Mouse (Mus musculus) CH12.LX (cell line): ENCODE data around the gene Ncoa3. TPM values are rescaled to one million over a fixed set of nuclear protein-coding genes. Genes with fewer than 3 reads are reported as not detected.

Source experiments
- DNase-seq: peaks from one replicate; pipeline ENCODE4 v3.0.0-alpha.2; 2013; ENCODE audit errors: extremely low read depth
- H3K27ac ChIP-seq: 2 replicates; pipeline ENCODE4 v1.5.1; 2012; ENCODE audit warnings: low read depth, mild to moderate bottlenecking, control low read depth, moderate library complexity; ENCODE audit not compliant: insufficient read depth
- H3K27me3 ChIP-seq: replicated peaks from 2 replicates; pipeline ENCODE3; 2012; ENCODE audit warnings: inconsistent platforms
- H3K36me3 ChIP-seq, 2 experiments: replicated peaks in 1 of 2; 2 replicates each; pipeline versions ENCODE3 to v1.6.1; 2012; ENCODE audit warnings: inconsistent platforms in 1 of 2, low read length in 1 of 2, mild to moderate bottlenecking in 1 of 2, mixed read lengths in 1 of 2, moderate library complexity in 1 of 2; ENCODE audit not compliant: control insufficient read depth in 1 of 2, insufficient read depth in 1 of 2
- H3K4me1 ChIP-seq, 2 experiments: 2 replicates each; pipeline ENCODE4 v1.6.1; 2012; ENCODE audit warnings: inconsistent platforms in 1 of 2, moderate library complexity in 1 of 2; ENCODE audit not compliant: insufficient read depth in 2 of 2, control insufficient read depth in 1 of 2
- H3K4me2 ChIP-seq: 2 replicates; pipeline ENCODE4 v1.6.1; 2012; ENCODE audit warnings: low read depth, mild to moderate bottlenecking, control low read depth; ENCODE audit not compliant: poor library complexity, insufficient read depth, severe bottlenecking
- H3K4me3 ChIP-seq, 3 experiments: fragments of 150-350 bp in 1 of 3; sonication (generic) in 1 of 3; replicated peaks in 1 of 3; 2 replicates each; pipeline versions ENCODE3 to v1.5.1; 2011 to 2012; ENCODE audit warnings: low read depth in 2 of 3, low read length in 2 of 3, mild to moderate bottlenecking in 2 of 3, moderate library complexity in 2 of 3, control low read depth in 1 of 3, improper control_type of control experiment in 1 of 3, inconsistent platforms in 1 of 3, mixed read lengths in 1 of 3; ENCODE audit not compliant: poor library complexity in 1 of 3
- H3K79me2 ChIP-seq: replicated peaks from 2 replicates; pipeline ENCODE4 v1.6.1; 2012; ENCODE audit warnings: mild to moderate bottlenecking, moderate library complexity; ENCODE audit not compliant: control insufficient read depth, poor library complexity, insufficient read depth, severe bottlenecking; ENCODE audit errors: extremely low read depth
- H3K9ac ChIP-seq: 2 replicates; pipeline ENCODE4 v1.6.1; 2012; ENCODE audit warnings: low read depth, mild to moderate bottlenecking, control low read depth, moderate library complexity; ENCODE audit not compliant: insufficient read depth
- H3K9me3 ChIP-seq: replicated peaks from 2 replicates; pipeline ENCODE3; 2012; ENCODE audit warnings: low read length, inconsistent platforms, mixed read lengths
- CHD2 ChIP-seq: IDR thresholded peaks from 2 replicates; pipeline ENCODE4 v1.6.1; 2011; ENCODE audit warnings: low read length, improper control_type of control experiment
- E2F4 ChIP-seq: IDR thresholded peaks from 2 replicates; pipeline ENCODE4 v1.6.1; 2011; ENCODE audit warnings: low read depth, low read length, improper control_type of control experiment; ENCODE audit not compliant: insufficient replicate concordance
- ELF1 ChIP-seq: IDR thresholded peaks from 2 replicates; pipeline ENCODE4 v1.6.1; 2014; ENCODE audit warnings: low read depth, mild to moderate bottlenecking, inconsistent platforms, low read length, improper control_type of control experiment
- IRF4 ChIP-seq: IDR thresholded peaks from 2 replicates; pipeline ENCODE4 v1.6.1; 2014; ENCODE audit warnings: low read depth, mild to moderate bottlenecking, inconsistent platforms, low read length, improper control_type of control experiment
- JUN ChIP-seq: IDR thresholded peaks from 2 replicates; pipeline ENCODE4 v1.6.1; 2011; ENCODE audit warnings: low read depth, mild to moderate bottlenecking, low read length, improper control_type of control experiment, moderate library complexity; ENCODE audit not compliant: insufficient read depth
- JUND ChIP-seq: conservative IDR thresholded peaks from 2 replicates; pipeline ENCODE4 v1.6.1; 2011; ENCODE audit warnings: low read depth, low read length, improper control_type of control experiment
- MAFK ChIP-seq: IDR thresholded peaks from 2 replicates; pipeline ENCODE4 v1.6.1; 2011; ENCODE audit warnings: low read length, improper control_type of control experiment; ENCODE audit not compliant: insufficient replicate concordance
- MAZ ChIP-seq: IDR thresholded peaks from 2 replicates; pipeline ENCODE4 v1.6.1; 2012; ENCODE audit warnings: low read depth, mild to moderate bottlenecking, inconsistent platforms, low read length, improper control_type of control experiment, moderate library complexity
- MEF2A ChIP-seq: IDR thresholded peaks from 2 replicates; pipeline ENCODE4 v1.6.1; 2014; ENCODE audit warnings: low read depth, mild to moderate bottlenecking, inconsistent platforms, low read length, improper control_type of control experiment, borderline replicate concordance
- MXI1 ChIP-seq: IDR thresholded peaks from 2 replicates; pipeline ENCODE4 v1.6.1; 2011; ENCODE audit warnings: mild to moderate bottlenecking, low read depth, low read length, improper control_type of control experiment
- MYC ChIP-seq: IDR thresholded peaks from 2 replicates; pipeline ENCODE4 v1.6.1; 2011; ENCODE audit warnings: low read depth, mild to moderate bottlenecking, improper control_type of control experiment, low read length
- NELFE ChIP-seq: IDR thresholded peaks from 2 replicates; pipeline ENCODE4 v1.6.1; 2011; ENCODE audit warnings: low read depth, low read length, improper control_type of control experiment
- NRF1 ChIP-seq: IDR thresholded peaks from 2 replicates; pipeline ENCODE4 v1.6.1; 2014; ENCODE audit warnings: low read depth, mild to moderate bottlenecking, inconsistent platforms, low read length, improper control_type of control experiment, moderate library complexity
- PAX5 ChIP-seq: IDR thresholded peaks from 2 replicates; pipeline ENCODE4 v1.6.1; 2012; ENCODE audit warnings: low read length, inconsistent platforms, mixed read lengths
- POLR2A ChIP-seq: IDR thresholded peaks from 2 replicates; pipeline ENCODE4 v1.6.1; 2011; ENCODE audit warnings: low read depth, mild to moderate bottlenecking, improper control_type of control experiment, low read length
- RCOR1 ChIP-seq: conservative IDR thresholded peaks from 2 replicates; pipeline ENCODE4 v1.6.1; 2012; ENCODE audit warnings: low read depth, mild to moderate bottlenecking, inconsistent platforms, low read length, improper control_type of control experiment
- SMC3 ChIP-seq: IDR thresholded peaks from 2 replicates; pipeline ENCODE4 v1.6.1; 2011; ENCODE audit warnings: low read depth, low read length, improper control_type of control experiment
- TBP ChIP-seq: conservative IDR thresholded peaks from 2 replicates; pipeline ENCODE4 v1.6.1; 2011; ENCODE audit warnings: low read depth, low read length, improper control_type of control experiment
- UBTF ChIP-seq: IDR thresholded peaks from 2 replicates; pipeline ENCODE4 v1.6.1; 2012; ENCODE audit warnings: low read depth, mild to moderate bottlenecking, inconsistent platforms, low read length, improper control_type of control experiment, moderate library complexity
- USF1 ChIP-seq: IDR thresholded peaks from 2 replicates; pipeline ENCODE4 v1.6.1; 2014; ENCODE audit warnings: low read depth, mild to moderate bottlenecking, inconsistent platforms, low read length, improper control_type of control experiment
- USF2 ChIP-seq: conservative IDR thresholded peaks from 2 replicates; pipeline ENCODE4 v1.6.1; 2011; ENCODE audit warnings: low read depth, low read length, improper control_type of control experiment
- ZC3H11A ChIP-seq: IDR thresholded peaks from 2 replicates; pipeline ENCODE4 v1.6.1; 2012; ENCODE audit warnings: low read depth, mild to moderate bottlenecking, inconsistent platforms, low read length, improper control_type of control experiment
- ZMIZ1 ChIP-seq: IDR thresholded peaks from 2 replicates; pipeline ENCODE4 v1.6.1; 2012; ENCODE audit warnings: low read depth, mild to moderate bottlenecking, inconsistent platforms, low read length, improper control_type of control experiment
- ZNF384 ChIP-seq: IDR thresholded peaks from 2 replicates; pipeline ENCODE4 v1.6.1; 2012; ENCODE audit warnings: low read depth, low read length, improper control_type of control experiment, inconsistent platforms
- dilution Hi-C: fragments of 300-500 bp; cut with MboI; formaldehyde crosslinking; loops from 2 replicates; pipeline ENCODE4 v1.14.3; 2020; ENCODE audit warnings: low sequenced_read_pairs; ENCODE audit not compliant: extremely low pct_unique_long_range_greater_than_20kb, extremely low pct_ligation_motif_present
- in situ Hi-C: fragments of 300-500 bp; cut with MboI; formaldehyde crosslinking; loops from 3 replicates; pipeline ENCODE4 v1.14.3; 2019; ENCODE audit warnings: low sequenced_read_pairs, low pct_ligation_motif_present, low pct_unique_long_range_greater_than_20kb, mixed read lengths
- polyA plus RNA-seq: library from polyadenylated mRNA; unstranded; fragments of >175 nt; gene quantifications from 2 replicates; pipeline ENCODE4 v1.2.1, GENCODE M21; 2012; ENCODE audit warnings: low read depth; ENCODE audit not compliant: insufficient read length
- total RNA-seq, 2 experiments: library from RNA; depleted of rRNA; stranded (reverse); fragments of 300-350 nt in 1 of 2; fragments of >200 nt in 1 of 2; gene quantifications; 2 replicates each; pipeline ENCODE4 v1.2.3; 2012 to 2014

The Ncoa3 gene
- total and polyA plus RNA-seq, 3 experiments = 13.4 to 21.9 (median 17.1) TPM

- H3K79me2 ChIP-seq = peaks cover 79% of the 10 kb centered on the region
- dilution Hi-C loops = no loop called here
- no peak overlapping the region for H3K9ac ChIP-seq
- H3K9me3 ChIP-seq = no peaks in the 10 kb centered on the region
- TF ChIP-seq MEF2A = no peak
- TF ChIP-seq NRF1 = no peak
- TF ChIP-seq E2F4 = no peak
- no peak for TF ChIP-seq NELFE
- no peak for TF ChIP-seq RCOR1
- TF ChIP-seq ELF1 = no peak
- TF ChIP-seq USF1 = no peak
- no peak for TF ChIP-seq MAZ
- no peak for TF ChIP-seq ZNF384
- no peak for TF ChIP-seq USF2
- no peak for TF ChIP-seq SMC3
- TF ChIP-seq MAFK = no peak
- TF ChIP-seq JUN = no peak
- no peak for TF ChIP-seq CHD2
- TF ChIP-seq IRF4 = no peak
- no peak for TF ChIP-seq UBTF
- no peak for TF ChIP-seq ZMIZ1
- TF ChIP-seq MXI1 = no peak
- no peak for TF ChIP-seq ZC3H11A
- no peak for TF ChIP-seq POLR2A
- no peak overlapping the region for H3K27ac ChIP-seq
- no peak overlapping the region for H3K4me3 ChIP-seq
- H3K4me2 ChIP-seq = no peak overlapping the region
- DNase-seq = no peak
- H3K36me3 ChIP-seq = peaks cover 0 to 2% of the 10 kb centered on the region in 2 experiments
- H3K27me3 ChIP-seq = no peaks in the 10 kb centered on the region
- in situ Hi-C loops = no loop called here
- peaks cover 3 to 72% of the 10 kb centered on the region in 2 experiments; a peak in 2 of 4 replicates for H3K4me1 ChIP-seq
These were observed 9.3 kb downstream of the Ncoa3 start for GRCm38 (mm10) chr2:166001768-166002167.

- DNase-seq = no peak
- H3K4me3 ChIP-seq = no peak overlapping the region
- no peak overlapping the region for H3K9ac ChIP-seq
- H3K36me3 ChIP-seq = peaks cover 0 to 4% of the 10 kb centered on the region in 2 experiments
- peaks cover 78% of the 10 kb centered on the region for H3K79me2 ChIP-seq
- dilution Hi-C loops = no loop called here
- in situ Hi-C loops = no loop called here
- H3K9me3 ChIP-seq = no peaks in the 10 kb centered on the region
- peaks cover 3 to 74% of the 10 kb centered on the region in 2 experiments; a peak in 2 of 4 replicates for H3K4me1 ChIP-seq
- no peak for TF ChIP-seq MYC
- TF ChIP-seq JUND = no peak
- no peak for TF ChIP-seq TBP
- TF ChIP-seq PAX5 = no peak
- TF ChIP-seq USF1 = no peak
- TF ChIP-seq JUN = no peak
- no peak for TF ChIP-seq RCOR1
- no peak for TF ChIP-seq ZMIZ1
- TF ChIP-seq POLR2A = no peak
- no peak overlapping the region for H3K4me2 ChIP-seq
- no peaks in the 10 kb centered on the region for H3K27me3 ChIP-seq
- no peak overlapping the region for H3K27ac ChIP-seq
These were observed 10.0 kb downstream of the Ncoa3 start for GRCm38 (mm10) chr2:166002429-166002828.
